Mouse (Mus musculus) kidney, postnatal 0 days (tissue): ENCODE results near the gene Syne4. TPM values are rescaled to one million over a fixed set of nuclear protein-coding genes. Genes with fewer than 3 reads are reported as not detected.

Source experiments
- ATAC-seq: fragments of 200-750 bp; cut with Nextera tagmentation; replicated peaks from 2 replicates; pipeline ENCODE4 v1.8.0; 2017; ENCODE audit warnings: low read depth, moderate number of reproducible peaks, moderate TSS enrichment, moderate library complexity; ENCODE audit not compliant: low FRiP score
- DNase-seq: peaks from one replicate; pipeline ENCODE4 v3.0.0-alpha.2; 2016; ENCODE audit warnings: low spot score
- H3K27ac ChIP-seq: fragments of 300-500 bp; sonication (generic); 2 replicates; pipeline ENCODE4 v1.5.1; 2014; ENCODE audit warnings: mild to moderate bottlenecking
- H3K27me3 ChIP-seq: fragments of 300-500 bp; sonication (generic); 2 replicates; pipeline ENCODE4 v1.6.1; 2014; ENCODE audit warnings: low read length, mixed read lengths; ENCODE audit not compliant: insufficient read depth
- H3K36me3 ChIP-seq: fragments of 300-500 bp; sonication (generic); 2 replicates; pipeline ENCODE4 v1.6.1; 2014; ENCODE audit warnings: low read length, mixed read lengths; ENCODE audit not compliant: insufficient read depth
- H3K4me1 ChIP-seq: fragments of 300-500 bp; sonication (generic); replicated peaks from 2 replicates; pipeline ENCODE4 v1.6.1; 2014; ENCODE audit warnings: antibody characterized with exemption, low read length, mixed read lengths; ENCODE audit not compliant: insufficient read depth
- H3K4me2 ChIP-seq: fragments of 300-500 bp; sonication (generic); 2 replicates; pipeline ENCODE4 v1.6.1; 2014; ENCODE audit warnings: mild to moderate bottlenecking, low read length, moderate library complexity, mixed read lengths
- H3K4me3 ChIP-seq: fragments of 300-500 bp; sonication (generic); replicated peaks from 2 replicates; pipeline ENCODE4 v1.5.1; 2014; ENCODE audit warnings: low read depth, low read length
- H3K9ac ChIP-seq: fragments of 300-500 bp; sonication (generic); 2 replicates; pipeline ENCODE4 v1.6.1; 2014; ENCODE audit warnings: low read depth, low read length
- H3K9me3 ChIP-seq: fragments of 300-500 bp; sonication (generic); replicated peaks from 2 replicates; pipeline ENCODE4 v1.6.1; 2016; ENCODE audit warnings: low read length, inconsistent platforms, mixed read lengths
- CTCF ChIP-seq: IDR thresholded peaks from 2 replicates; pipeline ENCODE4 v1.5.1; 2016; ENCODE audit warnings: antibody characterized with exemption, low read depth, mild to moderate bottlenecking, moderate library complexity
- WGBS: fragments of 180-500 bp; shearing (Covaris S2); extraction: QIAGEN DNeasy Blood & Tissue Kit; methylation state at CpG from one replicate; pipeline ENCODE4 v1.1.7; 2014; 5-methylcytosine and 5-hydroxymethylcytosine counted together
- polyA plus RNA-seq: library from polyadenylated mRNA; unstranded; fragments of >200 nt; fragmentation: Nextera tagmentation; extraction: Ambion mirVana; gene quantifications from 2 replicates; pipeline ENCODE4 v1.2.1, GENCODE M21; 2015

The Syne4 gene
- polyA plus RNA-seq, 1 experiment from 2014 or later = 79.0 TPM

GRCm38 (mm10) chr7:30339432-30340109, 25.0 kb downstream of the Syne4 start:
- Histone ChIP-seq H3K27ac (no peak overlapping the region), H3K4me2 (no peak overlapping the region), H3K36me3 (no peaks in the 10 kb centered on the region), H3K4me1 (no peaks in the 10 kb centered on the region), H3K9ac (no peak overlapping the region), H3K4me3 (no peak overlapping the region), H3K27me3 (no peaks in the 10 kb centered on the region; the same call in 1 of the 2 replicates), H3K9me3 (no peaks in the 10 kb centered on the region)
- ATAC-seq (no peak), DNase-seq (no peak)
- no peak for TF ChIP-seq CTCF
- WGBS = 75% methylated on average over 5 of the region's 5 CpGs

GRCm38 (mm10) chr7:30346635-30347379, 32.2 kb downstream of the Syne4 start:
- ATAC-seq (no peak), DNase-seq (peak; percentile 81)
- H3K9ac ChIP-seq = no peak overlapping the region
- no peak overlapping the region for H3K27ac ChIP-seq
- no peaks in the 10 kb centered on the region for H3K36me3 ChIP-seq
- no peaks in the 10 kb centered on the region for H3K27me3 ChIP-seq
- no peaks in the 10 kb centered on the region for H3K9me3 ChIP-seq
- TF ChIP-seq CTCF = no peak
- H3K4me1 ChIP-seq = no peaks in the 10 kb centered on the region
- no peak overlapping the region for H3K4me3 ChIP-seq
- 27% methylated on average over 21 of the region's 21 CpGs for WGBS
- H3K4me2 ChIP-seq = no peak overlapping the region

- peak; percentile 81 for TF ChIP-seq CTCF
- Histone ChIP-seq H3K27me3 (no peaks in the 10 kb centered on the region), H3K36me3 (no peaks in the 10 kb centered on the region), H3K4me3 (no peak overlapping the region), H3K4me2 (no peak overlapping the region), H3K27ac (no peak overlapping the region), H3K9ac (no peak overlapping the region), H3K9me3 (no peaks in the 10 kb centered on the region), H3K4me1 (no peaks in the 10 kb centered on the region)
- ATAC-seq = 0 out of 2 replicates have a peak, but pooled peaks have one; percentile 29
- WGBS = under 1% methylated on average over 30 of the region's 30 CpGs
- DNase-seq = peak; percentile 75
Measured at GRCm38 (mm10) chr7:30347828-30348227, 33.2 kb downstream of the Syne4 start.

- no peaks in the 10 kb centered on the region; the same call in 1 of the 2 replicates for H3K4me1 ChIP-seq
- no peak overlapping the region; the same call in 1 of the 2 replicates for H3K9ac ChIP-seq
- ATAC-seq (no peak; the same call in 1 of the 2 replicates), DNase-seq (peak; percentile 72)
- no peak overlapping the region for H3K4me3 ChIP-seq
- H3K9me3 ChIP-seq = no peaks in the 10 kb centered on the region
- H3K36me3 ChIP-seq = 0 out of 2 replicates have a peak, but pooled peaks cover 8% of the 10 kb centered on the region
- WGBS = 8% methylated on average over 6 of the region's 6 CpGs
- TF ChIP-seq CTCF = peak; percentile 73
- H3K4me2 ChIP-seq = no peak overlapping the region
- no peaks in the 10 kb centered on the region for H3K27me3 ChIP-seq
- no peak overlapping the region for H3K27ac ChIP-seq
Measured at GRCm38 (mm10) chr7:30353279-30353822, 38.7 kb downstream of the Syne4 start.

- H3K36me3 ChIP-seq = 0 out of 2 replicates have a peak, but pooled peaks cover 8% of the 10 kb centered on the region
- no peak overlapping the region for H3K4me2 ChIP-seq
- DNase-seq (no peak), ATAC-seq (no peak)
- no peaks in the 10 kb centered on the region for H3K27me3 ChIP-seq
- H3K4me3 ChIP-seq = no peak overlapping the region
- WGBS = 66% methylated on average over 4 of the region's 4 CpGs
- H3K27ac ChIP-seq = no peak overlapping the region
- H3K4me1 ChIP-seq = peaks cover under 1% of the 10 kb centered on the region; the same call in 1 of the 2 replicates
- no peaks in the 10 kb centered on the region for H3K9me3 ChIP-seq
- H3K9ac ChIP-seq = no peak overlapping the region; the same call in 1 of the 2 replicates
- TF ChIP-seq CTCF = no peak
Measured at GRCm38 (mm10) chr7:30354059-30354458, 39.5 kb downstream of the Syne4 start.

GRCm38 (mm10) chr7:30358378-30359186, 44.0 kb downstream of the Syne4 start:
- ATAC-seq (no peak), DNase-seq (peak; percentile 46)
- Histone ChIP-seq H3K4me1 (peaks cover 28% of the 10 kb centered on the region), H3K27me3 (no peaks in the 10 kb centered on the region), H3K27ac (peak overlapping the region; percentile 92), H3K4me2 (peak overlapping the region; percentile 31; the same call in 1 of the 2 replicates), H3K9me3 (no peaks in the 10 kb centered on the region), H3K4me3 (no peak overlapping the region), H3K36me3 (0 out of 2 replicates have a peak, but pooled peaks cover 8% of the 10 kb centered on the region), H3K9ac (no peak overlapping the region)
- no peak for TF ChIP-seq CTCF
- 49% methylated on average over 7 of the region's 7 CpGs for WGBS
